Mouse (Mus musculus): ENCODE measurements around the gene Tekt4. TPM values are rescaled to one million over a fixed set of nuclear protein-coding genes. Genes with fewer than 3 reads are reported as not detected.

Tekt4 gene
- total RNA-seq, 2 experiments from 2014 or later: 0.49 to 1.2 TPM

GRCm38 (mm10) chr17:25432433-25433181 is 21.8 kb upstream of the Tekt4 start:
- DNase-seq (ENCODE audit: low spot score in 2 of 2): peak; percentile 40 to 48

GRCm38 (mm10) chr17:25433223-25433616 is 21.2 kb upstream of the Tekt4 start:
- DNase-seq (ENCODE audit: low spot score in 2 of 2): no peak

GRCm38 (mm10) chr17:25433617-25434606 is 20.5 kb upstream of the Tekt4 start, which contains the start of gene Cacna1h:
Gene Cacna1h (minus strand): TSS chr17:25433783.
- DNase-seq (ENCODE audit: low spot score in 2 of 2): peak; percentile 58 to 65

- DNase-seq (ENCODE audit: low spot score in 2 of 2): no peak
Observed at GRCm38 (mm10) chr17:25441417-25441816, 13.0 kb upstream of the Tekt4 start.

GRCm38 (mm10) chr17:25442889-25443288 is 11.5 kb upstream of the Tekt4 start:
- DNase-seq (ENCODE audit: low spot score in 2 of 2): no peak

- no peak for DNase-seq (ENCODE audit: low spot score in 2 of 2)
Observed at GRCm38 (mm10) chr17:25445074-25445473, 9.3 kb upstream of the Tekt4 start.

- no peak for DNase-seq (ENCODE audit: low spot score in 2 of 2)
Observed at GRCm38 (mm10) chr17:25445841-25446240, 8.6 kb upstream of the Tekt4 start.

- no peak for DNase-seq (ENCODE audit: low spot score in 2 of 2)
Observed at GRCm38 (mm10) chr17:25447865-25448264, 6.5 kb upstream of the Tekt4 start.

- DNase-seq (ENCODE audit: low spot score in 2 of 2): no peak
Observed at GRCm38 (mm10) chr17:25450329-25450728, 4.1 kb upstream of the Tekt4 start.

- DNase-seq (ENCODE audit: low spot score in 2 of 2): no peak
Observed at GRCm38 (mm10) chr17:25452246-25452965, 2.0 kb upstream of the Tekt4 start.

- peak; percentile 44 to 76 for DNase-seq (ENCODE audit: low spot score in 2 of 2)
Observed at GRCm38 (mm10) chr17:25456540-25456939, 2.1 kb downstream of the Tekt4 start.

GRCm38 (mm10) chr17:25462236-25462875 is 7.9 kb downstream of the Tekt4 start:
- no peak for DNase-seq (ENCODE audit: low spot score in 2 of 2)

- DNase-seq (ENCODE audit: low spot score in 2 of 2): no peak
Observed at GRCm38 (mm10) chr17:25463326-25463945, 9.0 kb downstream of the Tekt4 start.

GRCm38 (mm10) chr17:25464091-25464490 is 9.7 kb downstream of the Tekt4 start:
- DNase-seq (ENCODE audit: low spot score in 2 of 2): no peak

GRCm38 (mm10) chr17:25466257-25466656 is 11.8 kb downstream of the Tekt4 start:
- DNase-seq (ENCODE audit: low spot score in 2 of 2): no peak

GRCm38 (mm10) chr17:25467781-25468180 is 13.4 kb downstream of the Tekt4 start:
- no peak for DNase-seq (ENCODE audit: low spot score in 2 of 2)

- DNase-seq (ENCODE audit: low spot score in 2 of 2): no peak
Observed at GRCm38 (mm10) chr17:25468301-25468700, 13.9 kb downstream of the Tekt4 start.

- peak; percentile 72 to 76 for DNase-seq (ENCODE audit: low spot score in 2 of 2)
Observed at GRCm38 (mm10) chr17:25469798-25470197, 15.4 kb downstream of the Tekt4 start.

GRCm38 (mm10) chr17:25471418-25471817 is 17.0 kb downstream of the Tekt4 start:
- DNase-seq (ENCODE audit: low spot score in 2 of 2): peak; percentile 24 to 27

- no peak for DNase-seq (ENCODE audit: low spot score in 2 of 2)
Observed at GRCm38 (mm10) chr17:25472044-25472443, 17.6 kb downstream of the Tekt4 start.
